Mouse (Mus musculus) regulatory T cell (primary cell): ENCODE results near the gene Hat1.

Experiments used
- in situ Hi-C: fragments of 300-600 bp; cut with MboI, MseI; formaldehyde crosslinking; loops from one replicate; pipeline ENCODE4 v1.15.1; 2025; ENCODE audit warnings: high pct_unique_total_duplicates

The Hat1 gene

DNA sequence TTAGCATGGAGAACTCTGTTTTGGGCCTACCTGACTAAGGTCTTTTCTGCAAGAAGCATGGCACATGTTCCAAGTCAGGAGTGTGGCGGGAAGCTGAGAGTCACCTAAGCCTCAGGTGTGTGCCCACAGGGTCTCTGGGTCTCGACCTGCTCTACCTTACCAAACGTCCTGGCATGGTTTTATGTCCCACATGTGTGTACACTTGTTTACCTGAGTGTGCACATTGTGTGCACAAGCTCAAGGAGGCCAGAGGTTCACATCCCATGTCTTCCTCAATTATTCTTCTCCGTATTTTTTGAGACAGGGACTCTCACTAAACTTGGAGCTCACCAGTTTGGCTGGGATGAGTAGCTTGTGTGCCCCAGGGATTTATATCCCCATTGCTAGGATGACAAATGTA, 73.3 kb downstream of the Hat1 start:
- in situ Hi-C loops = no loop called here

DNA sequence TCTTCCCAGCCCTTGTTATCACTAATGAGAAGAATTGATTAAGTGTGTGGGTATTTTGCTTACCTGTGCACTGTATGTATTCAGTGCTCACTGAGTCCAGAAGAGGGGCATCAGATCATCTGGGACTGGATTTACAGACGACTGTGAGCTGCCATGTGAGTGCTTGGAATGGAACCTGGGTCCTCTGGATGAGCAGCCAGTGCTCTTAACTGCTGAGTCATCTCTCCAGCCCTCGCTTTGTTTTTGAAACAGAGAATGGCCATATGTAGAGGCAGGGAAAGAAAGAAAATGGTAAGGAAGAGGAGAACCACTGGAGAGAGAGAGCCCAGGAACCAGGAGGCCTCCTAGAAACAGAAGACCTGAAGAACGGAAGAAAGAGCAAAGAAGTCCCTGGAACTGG, 73.8 kb downstream of the Hat1 start:
- in situ Hi-C loops = no loop called here

DNA sequence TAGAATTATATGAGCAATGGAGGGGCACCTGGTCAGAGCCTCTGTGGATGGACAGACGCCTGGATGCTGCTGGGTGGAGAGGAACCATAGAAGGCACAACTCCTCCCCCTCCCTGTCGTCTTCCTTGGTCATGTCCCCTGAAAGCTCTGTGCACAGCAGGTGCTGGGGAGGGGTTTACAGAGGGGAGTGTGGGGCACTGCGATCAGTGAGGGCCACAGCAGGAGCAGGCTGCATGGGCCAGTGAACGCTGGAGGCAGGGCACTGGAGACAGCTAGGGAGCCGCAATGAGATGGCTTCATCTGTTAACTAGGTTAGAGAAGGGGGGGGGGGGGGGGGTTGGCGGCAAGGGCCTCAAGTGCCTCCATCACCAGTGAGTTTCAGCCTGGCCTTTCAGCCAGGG, 77.3 kb downstream of the Hat1 start:
- in situ Hi-C loops = no loop called here

DNA sequence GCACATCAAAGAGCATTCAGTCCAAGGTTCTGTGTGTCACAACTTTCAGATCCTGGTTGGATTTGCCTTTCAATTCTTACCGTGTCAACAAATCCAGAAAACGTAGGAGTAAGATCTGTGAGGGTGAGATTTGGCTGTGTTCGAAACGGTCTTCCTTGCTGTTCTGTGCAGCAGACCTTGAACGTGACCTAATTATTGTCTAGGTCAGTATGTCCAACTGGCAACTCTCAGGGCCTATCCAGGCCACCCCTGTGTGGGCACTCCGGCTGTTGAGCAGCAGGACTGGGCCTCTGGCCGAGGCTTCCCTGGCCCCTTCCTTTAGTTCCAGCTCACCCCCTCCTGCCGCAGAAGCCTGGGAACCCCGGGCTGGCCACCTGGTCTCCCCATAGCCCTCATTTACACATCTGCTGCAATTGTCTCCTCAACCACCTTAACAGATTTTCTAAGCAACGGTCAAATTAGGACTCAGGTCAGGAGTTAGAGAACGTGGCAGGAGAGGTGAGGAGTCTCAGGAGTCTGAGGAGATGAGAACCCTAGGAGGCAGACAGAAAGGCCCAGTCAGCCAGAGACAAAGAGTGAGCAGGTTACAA, 78.2 kb downstream of the Hat1 start:
- in situ Hi-C loops = no loop called here

DNA sequence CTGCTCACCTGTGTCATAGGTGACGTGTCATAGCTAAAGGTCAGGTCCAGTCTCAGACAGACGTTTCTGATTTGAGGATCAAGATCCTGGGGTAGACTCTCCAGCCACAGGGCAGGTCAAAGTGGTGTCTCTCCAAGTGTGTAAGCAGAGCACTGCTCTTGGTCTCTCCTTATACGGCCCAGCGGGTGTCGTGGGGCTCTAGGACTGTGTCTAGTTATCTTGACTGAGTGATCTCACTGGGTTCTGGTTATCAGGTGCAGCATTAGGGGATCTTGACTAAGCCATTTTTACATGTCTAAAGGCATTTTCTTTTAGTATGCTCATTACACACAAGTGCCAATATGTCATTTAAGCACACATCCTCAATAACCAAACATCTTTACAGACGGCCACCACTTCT, 82.3 kb downstream of the Hat1 start:
- in situ Hi-C loops = loop anchor here (10.0 kb wide), 1 partner anchor 476 kb away; no protein-coding TSS in a partner anchor

DNA sequence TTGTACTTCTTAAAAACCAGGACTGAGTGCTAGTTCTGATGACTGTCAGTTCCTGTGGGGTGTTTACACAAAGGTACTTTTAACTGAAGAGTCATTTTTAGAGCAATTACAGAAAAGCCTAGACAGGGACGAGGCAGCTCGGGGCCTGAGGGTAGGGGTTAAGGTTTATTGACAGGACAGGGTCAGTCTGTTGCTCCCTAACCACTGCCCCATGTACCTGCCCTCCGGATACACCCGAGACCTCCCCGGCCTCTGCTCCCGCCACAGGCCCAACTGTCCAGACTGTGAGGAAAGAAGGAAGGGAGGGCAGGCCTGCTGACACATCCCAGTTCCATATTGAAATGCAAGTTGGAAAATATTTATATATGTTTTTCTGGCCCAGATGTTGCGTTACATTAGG, 85.1 kb downstream of the Hat1 start:
- in situ Hi-C loops = loop anchor here (10.0 kb wide), 1 partner anchor 479 kb away; no protein-coding TSS in a partner anchor

DNA sequence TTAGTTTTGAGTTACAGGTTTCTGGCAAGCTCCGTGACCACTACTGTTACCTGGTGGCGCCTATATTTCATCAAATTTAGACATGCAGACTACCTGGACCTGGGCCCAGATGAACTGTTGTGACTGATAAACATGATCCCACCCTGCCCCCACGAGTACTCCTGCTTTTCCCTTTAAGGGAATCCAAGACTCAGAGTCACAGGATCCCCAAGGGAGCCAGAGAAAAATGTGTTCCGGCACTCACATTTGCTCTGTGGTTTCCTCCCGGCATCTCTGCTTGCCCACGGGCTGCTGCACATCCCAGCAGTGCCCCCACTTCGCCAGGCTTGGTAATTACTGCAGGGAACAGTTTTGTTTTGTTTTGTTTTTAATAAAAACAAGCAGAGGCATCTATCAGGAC, 85.6 kb downstream of the Hat1 start:
- in situ Hi-C loops = loop anchor here (10.0 kb wide), 1 partner anchor 480 kb away; no protein-coding TSS in a partner anchor

DNA sequence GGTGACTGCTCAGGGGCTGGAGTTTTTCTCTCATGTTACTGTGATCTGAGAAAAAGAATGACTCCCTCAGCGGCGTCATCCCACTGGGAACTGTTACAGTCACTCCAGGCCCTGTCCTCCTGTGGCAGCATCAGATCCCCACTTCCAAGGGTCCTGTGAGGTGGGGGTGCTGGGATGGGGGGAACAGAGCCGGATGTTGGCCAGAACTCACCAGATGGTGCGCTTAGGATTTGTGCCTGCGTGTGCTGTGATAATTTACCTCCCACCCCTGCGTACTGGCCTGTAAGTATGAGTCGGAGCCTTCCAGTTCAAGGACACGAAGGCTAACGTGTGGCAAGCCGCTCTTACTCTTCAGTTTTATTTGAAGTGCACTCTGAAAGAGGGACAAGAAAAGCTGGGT, 86.6 kb downstream of the Hat1 start:
- in situ Hi-C loops = loop anchor here (10.0 kb wide), 1 partner anchor 481 kb away; no protein-coding TSS in a partner anchor

DNA sequence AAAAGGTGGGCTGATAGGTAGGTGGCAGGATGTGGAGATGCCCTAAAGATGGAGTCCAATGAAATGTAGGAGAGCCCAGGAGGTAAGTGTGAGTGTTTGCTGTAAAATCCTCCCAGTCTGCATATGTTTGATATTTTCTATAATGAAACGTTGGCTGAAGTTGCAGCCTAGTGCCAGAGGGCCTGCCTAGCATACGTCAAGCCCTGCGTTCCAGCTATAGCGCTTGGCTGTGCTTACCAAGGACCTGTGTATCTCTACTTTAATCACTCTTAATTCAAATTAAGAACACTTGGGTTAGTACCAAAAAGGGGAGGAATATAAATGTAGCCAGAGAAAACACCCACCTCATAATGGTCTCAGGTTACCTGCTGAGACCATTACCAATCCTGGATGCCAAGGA, 87.0 kb downstream of the Hat1 start:
- in situ Hi-C loops = loop anchor here (10.0 kb wide), 1 partner anchor 481 kb away; no protein-coding TSS in a partner anchor

DNA sequence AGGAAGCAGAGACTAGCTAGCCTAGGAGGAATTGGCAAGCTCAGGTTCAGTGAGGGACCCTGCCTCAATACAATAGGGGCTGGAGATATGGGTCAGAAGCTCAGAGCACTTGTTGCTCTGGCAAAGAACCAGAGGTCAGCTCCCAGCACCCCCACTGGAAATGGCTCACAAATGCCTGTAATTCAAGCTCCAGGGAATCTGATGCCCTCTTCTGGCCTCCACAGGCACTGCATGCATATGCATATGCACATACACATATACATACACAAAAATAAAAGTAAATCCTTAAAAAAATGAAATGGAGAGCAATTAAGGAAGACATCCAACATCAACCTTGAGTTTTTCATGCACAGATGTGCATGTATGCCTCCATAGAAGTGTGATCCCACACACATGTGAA, 89.0 kb downstream of the Hat1 start:
- in situ Hi-C loops = loop anchor here (10.0 kb wide), 1 partner anchor 483 kb away; no protein-coding TSS in a partner anchor

DNA sequence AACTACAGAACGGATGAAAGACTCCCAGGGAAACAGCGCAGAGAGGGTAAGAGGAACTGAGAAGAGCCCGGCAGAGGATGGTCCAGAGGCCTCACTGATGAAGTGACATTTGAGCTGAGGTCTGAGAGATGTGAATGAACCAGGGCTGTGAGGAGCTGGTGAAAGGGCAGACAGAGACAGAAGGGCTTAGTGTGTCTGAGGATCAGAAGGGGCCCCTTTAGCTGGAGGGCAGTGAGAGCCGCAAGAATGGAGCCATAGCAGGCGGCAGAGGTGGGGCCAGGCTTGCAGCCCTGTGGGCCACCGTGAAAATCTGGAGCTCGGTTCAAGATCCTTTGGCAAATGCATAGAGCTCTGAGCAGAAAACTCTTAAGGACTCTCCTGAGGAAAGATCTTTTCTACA, 91.2 kb downstream of the Hat1 start:
- in situ Hi-C loops = loop anchor here (10.0 kb wide), 2 partner anchors 485 to 1105 kb away; no protein-coding TSS in a partner anchor

DNA sequence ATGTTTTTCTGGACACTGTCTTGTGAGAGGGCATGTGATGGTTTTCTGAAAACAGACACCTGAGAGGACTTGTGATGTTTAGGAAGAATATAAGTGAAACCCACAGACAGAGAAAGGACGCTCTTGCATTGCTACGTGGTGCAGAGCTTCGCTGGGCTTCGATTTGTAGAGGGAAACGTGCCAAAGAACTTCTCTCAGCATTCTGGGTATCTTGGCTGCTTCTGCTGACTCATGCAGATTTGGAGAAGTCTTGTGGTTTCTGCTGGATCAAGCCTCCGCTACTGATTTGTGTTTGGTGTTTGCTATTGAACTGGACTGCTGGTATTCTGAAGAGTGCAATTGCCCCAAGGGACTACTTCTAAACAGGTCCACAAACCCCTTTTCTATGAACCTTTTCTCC, 93.1 kb downstream of the Hat1 start:
- in situ Hi-C loops = loop anchor here (10.0 kb wide), 1 partner anchor 1107 kb away; no protein-coding TSS in a partner anchor

DNA sequence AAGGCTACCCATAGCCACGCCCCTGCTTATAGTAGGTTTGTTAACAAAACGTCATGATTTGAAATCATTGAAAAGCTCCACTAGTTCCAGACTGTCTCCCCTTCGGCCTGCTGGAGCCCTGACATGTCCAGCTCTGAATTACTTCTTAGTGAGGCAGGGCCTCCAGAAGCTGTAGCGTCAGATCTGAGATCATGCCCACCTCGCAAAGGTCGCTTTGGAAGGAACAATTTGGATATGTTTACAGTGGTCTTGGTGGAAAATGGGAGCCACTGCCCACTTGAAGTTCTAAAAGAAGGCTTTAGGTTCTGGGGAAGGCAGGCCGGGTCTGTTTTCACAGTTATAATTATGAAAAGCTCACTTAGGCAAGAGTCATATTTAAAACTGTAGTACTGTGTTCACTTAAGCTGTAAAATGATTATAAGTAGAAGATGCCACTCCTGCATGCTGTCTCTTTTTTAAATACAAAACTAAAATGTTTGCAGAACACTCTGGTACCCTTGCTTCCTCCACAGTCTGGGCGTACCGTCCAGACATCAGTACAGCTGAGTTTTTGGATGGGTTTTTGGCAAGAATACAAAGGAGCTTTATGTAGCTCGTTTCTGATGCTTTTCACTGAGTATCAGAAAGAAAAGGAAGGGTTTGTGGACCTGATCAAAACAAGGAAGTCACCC, 94.4 kb downstream of the Hat1 start:
- in situ Hi-C loops = loop anchor here (10.0 kb wide), 1 partner anchor 1108 kb away; no protein-coding TSS in a partner anchor

DNA sequence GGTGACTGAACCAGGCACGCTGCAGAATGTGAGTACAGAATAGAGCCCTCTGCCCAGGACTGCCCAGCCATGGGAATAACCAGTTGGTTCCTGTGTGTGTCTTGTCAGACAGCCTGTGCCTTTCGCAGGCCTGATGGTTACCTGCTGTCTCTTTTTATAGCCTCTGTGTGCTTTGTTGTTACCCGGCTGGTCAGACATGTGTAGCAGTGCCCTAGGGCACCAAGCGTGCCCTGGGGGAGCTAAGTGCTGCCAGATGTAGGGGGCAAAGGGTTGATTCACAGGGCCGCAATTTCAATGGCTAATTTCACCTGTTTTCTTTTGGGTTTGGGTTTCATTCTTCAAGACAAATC, 94.9 kb downstream of the Hat1 start:
- in situ Hi-C loops = loop anchor here (10.0 kb wide), 1 partner anchor 1109 kb away; no protein-coding TSS in a partner anchor
